Mouse (Mus musculus) stomach, postnatal 0 days (tissue): Measurements from ENCODE around the gene Gas2l2.

Experiments used
- CTCF ChIP-seq: IDR thresholded peaks from 2 replicates; pipeline ENCODE4 v1.5.1; 2016; ENCODE audit warnings: antibody characterized with exemption, low read depth, mild to moderate bottlenecking, moderate library complexity
- EP300 ChIP-seq: optimal IDR thresholded peaks from 2 replicates; pipeline ENCODE3; 2016; ENCODE audit warnings: antibody characterized with exemption

DNA sequence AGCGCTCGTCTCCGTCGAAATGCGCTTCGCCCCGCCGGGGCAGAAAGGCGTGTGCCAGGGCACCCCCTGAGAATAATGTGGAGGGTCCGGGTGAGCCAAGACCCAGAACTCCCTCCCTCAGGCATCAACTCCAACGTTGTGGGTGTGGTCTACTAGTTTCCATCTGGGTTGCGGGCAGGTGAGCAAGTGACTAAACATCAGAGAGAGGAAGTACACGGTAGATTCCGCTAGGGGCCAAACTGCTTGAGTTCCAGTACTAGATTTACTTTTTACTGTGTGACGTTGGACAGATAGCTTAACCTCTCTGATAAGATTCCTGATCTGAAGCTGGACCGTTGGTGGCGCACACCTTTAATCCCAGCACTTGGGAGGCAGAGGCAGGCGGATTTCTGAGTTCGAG is 15.7 kb upstream of the Gas2l2 start:
- no peak for TF ChIP-seq EP300
- 0 out of 2 replicates have a peak, but pooled peaks have one; percentile 22 for TF ChIP-seq CTCF
